Mouse (Mus musculus) hindbrain, embryonic 16.5 days (tissue): Measurements from ENCODE around the gene Alkbh4. TPM values are rescaled to one million over a fixed set of nuclear protein-coding genes. Genes with fewer than 3 reads are reported as not detected.
A peak's percentile ranks its signal among the peaks of the same experiment; 100 is the strongest.
"Not testable (repeated sequence)": the region's sequence is repeated elsewhere in the genome, so short reads cannot be mapped to it uniquely, and the experiment has no call there.

Experiments
- ATAC-seq: fragments of 200-750 bp; cut with Nextera tagmentation; 2 replicates; pipeline ENCODE4 v1.8.0; 2017; ENCODE audit warnings: moderate TSS enrichment, moderate library complexity
- H3K27ac ChIP-seq: fragments of 300-500 bp; sonication (generic); 2 replicates; pipeline ENCODE4 v1.5.1; 2014; ENCODE audit warnings: low read depth, mild to moderate bottlenecking, control low read depth, low read length, moderate library complexity
- H3K27me3 ChIP-seq: fragments of 300-500 bp; sonication (generic); replicated peaks from 2 replicates; pipeline ENCODE4 v1.6.1; 2014; ENCODE audit warnings: low read length; ENCODE audit not compliant: control insufficient read depth, insufficient read depth
- H3K36me3 ChIP-seq: fragments of 300-500 bp; sonication (generic); 2 replicates; pipeline ENCODE4 v1.6.1; 2014; ENCODE audit warnings: mild to moderate bottlenecking, low read length, moderate library complexity, mixed read lengths; ENCODE audit not compliant: control insufficient read depth, insufficient read depth
- H3K4me1 ChIP-seq: fragments of 300-500 bp; sonication (generic); 2 replicates; pipeline ENCODE4 v1.6.1; 2014; ENCODE audit warnings: low read depth, low read length; ENCODE audit not compliant: control insufficient read depth, insufficient read depth
- H3K4me2 ChIP-seq: fragments of 300-500 bp; sonication (generic); 2 replicates; pipeline ENCODE4 v1.6.1; 2014; ENCODE audit warnings: mild to moderate bottlenecking, low read length, control low read depth, moderate library complexity
- H3K4me3 ChIP-seq: fragments of 300-500 bp; sonication (generic); 2 replicates; pipeline ENCODE4 v1.5.1; 2014; ENCODE audit warnings: mild to moderate bottlenecking, low read length, control low read depth, moderate library complexity
- H3K9ac ChIP-seq: fragments of 300-500 bp; sonication (generic); 2 replicates; pipeline ENCODE4 v1.6.1; 2014; ENCODE audit warnings: low read depth, mild to moderate bottlenecking, control low read depth, low read length, moderate library complexity
- H3K9me3 ChIP-seq: fragments of 300-500 bp; sonication (generic); 2 replicates; pipeline ENCODE4 v1.6.1; 2014; ENCODE audit warnings: mild to moderate bottlenecking, low read length, moderate library complexity; ENCODE audit not compliant: control insufficient read depth
- WGBS: fragments of 180-500 bp; shearing (Covaris S2); extraction: QIAGEN DNeasy Blood & Tissue Kit; methylation state at CpG from one replicate; pipeline ENCODE4 v1.1.7; 2014; 5-methylcytosine and 5-hydroxymethylcytosine counted together
- polyA plus RNA-seq: library from polyadenylated mRNA; unstranded; fragments of >200 nt; fragmentation: Nextera tagmentation; extraction: Ambion mirVana; gene quantifications from 2 replicates; pipeline ENCODE4 v1.2.1, GENCODE M21; 2015

Alkbh4 gene
- polyA plus RNA-seq, 1 experiment from 2014 or later = 20.4 TPM

- Histone ChIP-seq H3K4me3 (no peak overlapping the region), H3K4me1 (peaks cover 6% of the 10 kb centered on the region), H3K4me2 (no peak overlapping the region), H3K36me3 (no peaks in the 10 kb centered on the region; the same call in 1 of the 2 replicates), H3K27ac (no peak overlapping the region), H3K9ac (no peak overlapping the region), H3K9me3 (0 out of 2 replicates have a peak, but pooled peaks cover 2% of the 10 kb centered on the region), H3K27me3 (no peaks in the 10 kb centered on the region)
- no peak for ATAC-seq
- WGBS = 86% methylated on average over 5 of the region's 5 CpGs
Measured at GRCm38 (mm10) chr5:136104511-136104910, 31.4 kb upstream of the Alkbh4 start.

- WGBS = 52% methylated on average over 2 of the region's 2 CpGs
- no peak overlapping the region for H3K27ac ChIP-seq
- H3K4me2 ChIP-seq = no peak overlapping the region
- ATAC-seq = no peak
- H3K9ac ChIP-seq = no peak overlapping the region
- no peaks in the 10 kb centered on the region for H3K27me3 ChIP-seq
- no peak overlapping the region for H3K4me3 ChIP-seq
- H3K4me1 ChIP-seq = no peaks in the 10 kb centered on the region
- no peaks in the 10 kb centered on the region; the same call in 1 of the 2 replicates for H3K36me3 ChIP-seq
- 0 out of 2 replicates have a peak, but pooled peaks cover 2% of the 10 kb centered on the region for H3K9me3 ChIP-seq
Measured at GRCm38 (mm10) chr5:136108486-136108885, 27.5 kb upstream of the Alkbh4 start.

GRCm38 (mm10) chr5:136109042-136109441 lies 26.9 kb upstream of the Alkbh4 start:
- ATAC-seq = no peak
- 86% methylated on average over 3 of the region's 3 CpGs for WGBS
- H3K9ac ChIP-seq = no peak overlapping the region

DNA sequence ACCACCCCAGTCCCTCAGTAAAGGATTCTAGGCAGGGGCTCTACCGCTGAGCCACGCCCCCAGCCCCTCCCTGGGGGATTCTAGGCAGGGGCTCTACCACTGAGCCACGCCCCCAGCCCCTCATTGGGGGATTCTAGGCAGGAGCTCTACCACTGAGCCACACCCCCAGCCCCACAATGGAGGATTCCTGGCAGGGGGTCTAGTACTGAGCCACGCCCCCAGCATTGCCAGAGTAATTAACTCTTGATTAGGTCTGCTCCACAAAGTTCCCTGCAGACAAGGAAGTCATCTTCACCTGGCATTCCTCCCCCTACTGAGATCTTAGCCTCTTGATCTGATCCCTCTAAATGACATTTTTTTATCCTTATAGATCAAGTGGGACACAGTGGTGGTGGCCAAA lies 22.4 kb upstream of the Alkbh4 start:
- 24% methylated on average over 3 of the region's 4 CpGs for WGBS
- H3K9me3 ChIP-seq, H3K9ac ChIP-seq, ATAC-seq, H3K4me3 ChIP-seq, H3K36me3 ChIP-seq, H3K27me3 ChIP-seq, H3K4me2 ChIP-seq, H3K27ac ChIP-seq: not testable (repeated sequence)
- H3K4me1 ChIP-seq = peaks cover 14% of the 10 kb centered on the region

More at GRCm38 (mm10) chr5:136109042-136109441, 26.9 kb upstream of the Alkbh4 start:
- Histone ChIP-seq H3K4me2 (no peak overlapping the region), H3K36me3 (no peaks in the 10 kb centered on the region; the same call in 1 of the 2 replicates), H3K27me3 (no peaks in the 10 kb centered on the region), H3K4me1 (no peaks in the 10 kb centered on the region), H3K9me3 (0 out of 2 replicates have a peak, but pooled peaks cover 2% of the 10 kb centered on the region), H3K4me3 (no peak overlapping the region), H3K27ac (no peak overlapping the region)

DNA sequence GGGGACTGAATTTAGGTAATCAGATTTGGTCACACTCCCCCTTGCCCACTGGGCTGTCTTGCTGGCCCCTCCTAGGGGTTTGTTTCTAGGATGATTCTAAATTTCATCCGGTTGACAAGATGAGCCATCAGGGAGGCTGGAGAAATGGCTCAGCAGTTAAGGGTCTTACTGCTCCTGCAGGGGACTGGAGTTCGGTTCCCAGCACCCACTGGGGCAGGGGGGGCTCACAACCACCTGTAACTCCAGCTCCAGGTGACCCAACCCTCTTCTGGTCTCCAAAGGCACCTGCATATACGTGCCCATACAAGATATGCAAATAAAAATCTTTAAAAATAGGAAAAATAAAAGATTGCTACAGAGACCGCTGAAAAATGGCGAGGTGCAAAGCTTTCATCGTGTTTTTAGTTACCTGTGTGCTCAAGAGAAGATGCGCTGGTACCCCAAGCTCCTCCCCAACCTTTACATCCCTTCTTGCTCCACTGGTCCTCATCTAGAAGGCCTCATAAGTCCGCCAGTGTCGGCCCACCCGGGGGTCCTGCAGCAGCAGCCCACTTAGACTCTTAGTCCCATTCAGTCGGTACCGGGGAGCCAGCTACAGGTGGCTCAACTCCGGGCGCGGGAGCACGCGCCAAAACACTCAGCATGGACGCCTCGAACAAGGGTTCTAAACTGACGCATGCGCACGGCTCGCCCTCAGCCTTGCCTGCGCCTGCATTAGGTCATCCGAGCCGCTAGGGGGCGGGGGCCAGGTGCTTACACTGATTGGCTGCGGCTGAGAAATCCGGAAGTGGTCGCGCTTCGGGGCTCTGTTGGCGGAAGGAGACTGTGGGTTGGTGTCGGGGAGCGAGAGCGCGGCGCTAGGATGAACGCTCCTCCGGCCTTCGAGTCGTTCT lies 19.8 kb upstream of the Alkbh4 start, which contains the start of gene Polr2j:
Polr2j (plus strand) TSS at position 741 of the 893 bp plus-strand sequence.
- H3K36me3 ChIP-seq = peaks cover 6% of the 10 kb centered on the region
- ATAC-seq = peak; percentile 97
- 2% methylated on average over 42 of the region's 42 CpGs for WGBS

DNA sequence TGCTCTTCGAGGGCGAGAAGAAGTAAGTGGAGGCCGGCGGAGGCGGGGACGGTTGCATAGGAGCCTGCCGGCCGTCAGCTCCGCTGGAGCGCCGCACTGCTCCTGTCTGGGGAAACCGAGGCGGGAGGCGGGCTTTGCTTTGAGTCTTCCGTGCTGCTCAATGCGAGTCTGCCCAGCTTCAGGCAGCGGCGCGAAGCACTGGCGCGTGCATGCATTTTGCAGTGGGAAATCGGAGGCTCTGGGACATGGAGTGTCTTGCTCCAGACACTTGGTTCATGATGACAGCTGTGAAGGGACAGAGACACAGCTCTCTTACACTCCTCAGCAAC lies 19.2 kb upstream of the Alkbh4 start:
- 1% methylated on average over 20 of the region's 22 CpGs for WGBS
- Histone ChIP-seq H3K9ac (peak overlapping the region; percentile 87), H3K4me3 (peak overlapping the region; percentile 88), H3K4me1 (peaks cover 17% of the 10 kb centered on the region), H3K36me3 (peaks cover 10% of the 10 kb centered on the region), H3K27ac (peak overlapping the region; percentile 78), H3K9me3 (no peaks in the 10 kb centered on the region), H3K4me2 (peak overlapping the region; percentile 92), H3K27me3 (no peaks in the 10 kb centered on the region)
- peak; percentile 64 for ATAC-seq

More for the DNA sequence above, 19.8 kb upstream of the Alkbh4 start, which contains the start of gene Polr2j:
- Histone ChIP-seq H3K9me3 (no peaks in the 10 kb centered on the region), H3K4me3 (peak within 1 kb of the TSS; percentile 88), H3K27ac (peak within 1 kb of the TSS; percentile 78), H3K9ac (peak within 1 kb of the TSS; percentile 87), H3K4me2 (peak within 1 kb of the TSS; percentile 92), H3K4me1 (peaks cover 17% of the 10 kb centered on the region), H3K27me3 (no peaks in the 10 kb centered on the region)

DNA sequence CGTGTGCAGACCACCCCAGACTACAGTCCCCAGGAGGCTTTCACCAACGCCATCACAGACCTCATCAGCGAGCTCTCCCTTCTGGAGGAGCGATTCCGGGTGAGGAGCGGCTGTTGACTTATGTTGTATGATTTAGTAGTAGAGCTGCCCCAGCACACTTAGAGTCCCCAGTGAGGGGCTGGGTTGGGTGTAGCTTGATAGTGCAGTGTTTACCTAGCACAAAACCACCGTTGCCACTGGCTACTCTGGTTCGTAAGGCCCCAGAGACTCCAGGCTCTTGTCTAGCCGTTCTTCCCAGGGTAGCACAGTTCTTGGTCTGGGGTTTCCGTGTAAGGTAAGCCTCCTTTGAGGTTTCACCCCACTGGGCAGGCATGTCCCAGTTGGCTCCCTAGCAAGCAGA lies 13.8 kb upstream of the Alkbh4 start:
- Histone ChIP-seq H3K36me3 (peaks cover 34% of the 10 kb centered on the region), H3K9me3 (no peaks in the 10 kb centered on the region), H3K27ac (no peak overlapping the region), H3K4me3 (no peak overlapping the region), H3K27me3 (no peaks in the 10 kb centered on the region), H3K4me1 (peaks cover 12% of the 10 kb centered on the region), H3K9ac (no peak overlapping the region), H3K4me2 (no peak overlapping the region)
- no peak for ATAC-seq
- WGBS = 89% methylated on average over 10 of the region's 10 CpGs

DNA sequence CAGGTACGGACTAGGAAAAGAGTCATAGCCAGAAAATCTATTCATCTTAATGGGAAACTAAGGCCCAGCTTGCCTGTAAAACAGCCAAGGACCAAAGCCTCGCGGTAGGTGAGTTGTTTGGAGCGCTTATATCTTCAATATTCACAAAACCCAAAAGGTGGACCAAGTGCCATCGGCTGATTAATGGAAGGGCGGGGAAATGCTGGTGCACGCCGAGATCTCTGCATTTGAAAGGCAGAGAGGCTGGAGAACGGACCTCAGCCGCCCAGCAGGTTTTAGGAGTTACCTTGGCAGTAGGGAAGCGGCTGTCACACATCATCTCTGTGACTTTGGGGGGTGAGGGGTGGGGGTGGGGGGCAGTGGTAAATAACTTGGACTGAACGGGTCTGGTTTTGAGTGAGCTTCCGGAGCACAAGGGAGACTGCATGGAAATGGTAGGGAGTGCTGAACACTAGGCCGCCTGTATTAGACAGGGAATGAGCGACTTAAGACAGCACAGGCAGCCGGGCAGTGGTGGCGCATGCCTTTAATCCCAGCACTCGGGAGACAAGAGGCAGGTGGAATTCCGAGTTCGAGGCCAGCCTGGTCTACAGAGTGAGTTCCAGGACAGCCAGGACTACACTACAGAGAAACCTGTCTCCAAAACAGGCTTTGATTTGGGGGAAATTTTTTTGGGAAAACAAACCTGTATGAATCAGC lies 495 bp downstream of the Alkbh4 start:
- peak overlapping the region; percentile 79 for H3K4me3 ChIP-seq
- H3K9ac ChIP-seq = peak overlapping the region; percentile 77
- peaks cover 15% of the 10 kb centered on the region for H3K4me1 ChIP-seq
- H3K27me3 ChIP-seq = no peaks in the 10 kb centered on the region
- H3K27ac ChIP-seq = peak overlapping the region; percentile 65
- peaks cover 26% of the 10 kb centered on the region for H3K36me3 ChIP-seq
- 7% methylated on average over 20 of the region's 20 CpGs for WGBS
- H3K9me3 ChIP-seq = no peaks in the 10 kb centered on the region
- H3K4me2 ChIP-seq = peak overlapping the region; percentile 74
- no peak; the same call in 1 of the 2 replicates for ATAC-seq
